In the genomic region with DNA sequence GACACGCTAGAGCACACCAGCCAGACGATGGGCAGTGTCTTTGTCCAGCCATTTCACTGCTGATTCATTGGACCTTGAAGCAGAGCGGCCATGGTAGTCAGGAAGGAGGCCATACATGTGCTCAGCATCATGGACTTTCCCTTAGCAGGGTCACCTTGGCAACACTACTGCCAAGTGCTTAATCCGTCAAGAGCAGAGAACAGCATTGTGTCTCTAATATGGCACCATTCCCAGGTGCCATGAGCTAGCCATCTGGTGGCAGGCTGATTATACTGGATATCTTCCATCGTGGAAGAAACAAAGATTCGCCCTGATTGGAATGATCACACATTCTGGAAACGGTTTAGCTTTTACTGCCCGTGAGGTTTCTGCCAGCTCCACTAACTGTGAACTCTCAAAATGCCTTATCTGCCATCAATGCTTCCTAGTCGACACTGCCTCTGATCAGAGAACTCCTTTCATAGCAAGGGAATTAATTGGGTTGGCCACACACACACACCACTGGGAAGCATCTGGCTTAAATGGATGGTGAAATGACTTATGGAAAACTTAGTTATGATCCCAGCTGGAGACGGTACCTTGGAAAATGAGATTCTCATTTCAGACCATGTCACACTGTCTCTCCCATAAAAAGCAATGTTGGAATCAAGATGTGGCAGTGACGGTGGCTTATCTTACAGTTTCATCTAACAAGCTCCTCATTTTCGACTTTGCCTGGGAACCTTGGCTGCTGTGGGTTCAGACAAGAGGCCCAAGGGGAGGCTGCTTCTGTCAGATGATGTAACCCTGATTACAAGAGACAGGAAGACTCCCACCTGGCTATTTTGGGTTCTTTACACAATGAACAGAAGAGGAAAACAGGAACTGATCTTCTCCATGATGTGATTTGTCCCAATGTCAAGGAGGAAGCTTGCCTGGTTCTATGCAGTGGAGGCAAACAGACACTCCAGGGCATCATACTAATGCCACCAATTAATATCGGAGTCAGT, we compare ENCODE assay signal across 10 mouse cellular contexts. TPM values are rescaled to one million over a fixed set of nuclear protein-coding genes. Genes with fewer than 3 reads are reported as not detected.
A peak's percentile ranks its signal among the peaks of the same experiment; 100 is the strongest.
DNase-seq lines count a peak whose midpoint lies in the region; ATAC-seq and TF ChIP-seq lines count a peak whose summit lies in the region.
"Had no signal": no experiment of that assay in that cellular context is flagged by ENCODE, and none has a peak within 500 bp of the region (broad histone marks: within the 10 kb centered on the region; RNA-seq: fewer than 3 reads in every experiment).

No protein-coding gene starts in this region.

- H3K4me1 ChIP-seq in kidney, adult 2 months (ENCODE audit: control insufficient read depth, insufficient read depth, low read length), result no peaks in the 10 kb centered on the region
- peaks cover 5% of the 10 kb centered on the region; the same call in 1 of the 2 replicates for H3K4me1 ChIP-seq in forebrain, embryonic 12.5 days

- peak; percentile 77; the same call in 1 of the 2 replicates for ATAC-seq in forebrain, embryonic 12.5 days (ENCODE audit: low FRiP score)
- ATAC-seq: Patski had no signal

- no peaks in the 10 kb centered on the region for H3K36me3 ChIP-seq in kidney, adult 2 months (ENCODE audit: control insufficient read depth, insufficient read depth, low read length)
- no peaks in the 10 kb centered on the region for H3K36me3 ChIP-seq in forebrain, embryonic 12.5 days (replicated peaks)

- H3K27ac ChIP-seq in kidney, adult 2 months (ENCODE audit: insufficient read depth, low read depth, low read length), result 0 out of 2 replicates have a peak overlapping the region, but pooled peaks have one; percentile 16
- peak overlapping the region; percentile 63; the same call in 1 of the 2 replicates for H3K27ac ChIP-seq in forebrain, embryonic 12.5 days

- no peak overlapping the region for H3K4me3 ChIP-seq in kidney, adult 2 months (ENCODE audit: insufficient read depth, low read depth, low read length)
- no peak overlapping the region for H3K4me3 ChIP-seq in forebrain, embryonic 12.5 days (replicated peaks)

- no peak for TF ChIP-seq CTCF in kidney, adult 2 months (conservative IDR thresholded peaks at IDR 0.05; ENCODE audit: insufficient read depth, insufficient read length, low read depth, low read length)

- no peak overlapping the region for H3K4me2 ChIP-seq in forebrain, embryonic 12.5 days
- H3K4me2 ChIP-seq: lung, embryonic 14.5 days had no signal

- H3K9ac ChIP-seq in forebrain, embryonic 12.5 days, result no peak overlapping the region
- H3K9ac ChIP-seq: lung, embryonic 14.5 days had no signal

- no peaks in the 10 kb centered on the region for H3K27me3 ChIP-seq in kidney, adult 2 months (replicated peaks; ENCODE audit: control insufficient read depth, insufficient read depth, low read length)
- no peaks in the 10 kb centered on the region for H3K27me3 ChIP-seq in forebrain, embryonic 12.5 days
- H3K27me3 ChIP-seq: Patski had no signal

- peak; percentile 11 for DNase-seq in kidney, adult 2 months
- no peak for DNase-seq in kidney, adult 9 months
- peak; percentile 97 for DNase-seq in brain, adult 2 months (ENCODE audit: low read depth, low spot score)
- DNase-seq in layer of hippocampus, postnatal 14 days (ENCODE audit: low spot score in 2 of 2), result peak; percentile 79 to 92
- DNase-seq in urinary bladder, postnatal 4 days (ENCODE audit: low spot score in 2 of 2), result no peak
- DNase-seq in urinary bladder, adult 2 months (ENCODE audit: low spot score), result no peak
- DNase-seq in testis, postnatal 14 days (ENCODE audit: low spot score), result no peak
- DNase-seq: lung, embryonic 14.5 days had no signal

- no peak for TF ChIP-seq POLR2A in kidney, adult 2 months (IDR thresholded peaks at IDR 0.05; ENCODE audit: low read depth, low read length)

- 60% methylated on average over 13 of the region's 13 CpGs for WGBS in kidney, adult 2 months
- 65% methylated on average over 13 of the region's 13 CpGs for WGBS in forebrain, embryonic 12.5 days

- H3K9me3 ChIP-seq in forebrain, embryonic 12.5 days, result no peaks in the 10 kb centered on the region

RNA-seq across cellular contexts. Expression of gene Tbpl1, which starts 14.9 kb away (rescaled TPM):
- polyA plus RNA-seq in kidney, adult 2 months (2012; rRNA removed), result 14.3 and 17.7 TPM in 2 replicates
- polyA plus RNA-seq in forebrain, embryonic 12.5 days (2016; fragmentation: Nextera tagmentation; extraction: Ambion mirVana), result 118 and 122 TPM in 2 replicates
- total RNA-seq in layer of hippocampus, postnatal 14 days (2021), result 10 to 100 TPM; 57.3 to 61.6 TPM
- 32.4 and 36.6 TPM in 2 replicates for polyA plus RNA-seq in urinary bladder, adult 2 months (2012; rRNA removed)

Comparison
In these comparisons a context has a peak if more than half of its experiments do, and no peak if none do; other contexts are left out.
1. DNase-seq: peak in kidney, adult 2 months (single experiment), brain, adult 2 months (single experiment) and layer of hippocampus, postnatal 14 days (2 of 2); none in kidney, adult 9 months (single experiment), urinary bladder, postnatal 4 days (0 of 2), urinary bladder, adult 2 months (single experiment) and testis, postnatal 14 days (single experiment).